Mouse (Mus musculus) kidney, postnatal 36 days (tissue): Measurements from ENCODE around the gene Cygb.

Source experiments
- DNase-seq, 2 experiments: peaks; one replicate each; pipeline ENCODE4 v3.0.0; 2021 to 2022; ENCODE audit warnings: mixed read lengths in 2 of 2

Cygb gene

GRCm38 (mm10) chr11:116632962-116633361, 21.2 kb downstream of the Cygb start:
- no peak for DNase-seq

- DNase-seq, result no peak
These were observed 23.7 kb downstream of the Cygb start for GRCm38 (mm10) chr11:116630171-116630965.

- DNase-seq, result no peak
These were observed 24.6 kb downstream of the Cygb start for GRCm38 (mm10) chr11:116629472-116629871.

- peak; percentile 89 to 92 for DNase-seq
These were observed 25.4 kb downstream of the Cygb start for GRCm38 (mm10) chr11:116628712-116629111.

GRCm38 (mm10) chr11:116627072-116628020, 26.8 kb downstream of the Cygb start:
- DNase-seq, result peak in 1 of 2 experiments; percentile 76

- no peak for DNase-seq
These were observed 27.6 kb downstream of the Cygb start, which contains the start of gene Rhbdf2 for GRCm38 (mm10) chr11:116626299-116627071. Rhbdf2 (minus strand) TSS chr11:116627019.

GRCm38 (mm10) chr11:116625081-116626000, 28.8 kb downstream of the Cygb start:
- peak in 1 of 2 experiments; percentile 83 for DNase-seq

GRCm38 (mm10) chr11:116624131-116624832, 29.8 kb downstream of the Cygb start:
- DNase-seq, result peak; percentile 85 to 92

- peak; percentile 55 to 68 for DNase-seq
These were observed 30.6 kb downstream of the Cygb start for GRCm38 (mm10) chr11:116623281-116624124.

- DNase-seq, result peak; percentile 87 to 92
These were observed 32.8 kb downstream of the Cygb start for GRCm38 (mm10) chr11:116621258-116621704.

- DNase-seq, result no peak
These were observed 33.4 kb downstream of the Cygb start for GRCm38 (mm10) chr11:116620559-116621253.

GRCm38 (mm10) chr11:116620073-116620472, 34.0 kb downstream of the Cygb start:
- no peak for DNase-seq

- no peak for DNase-seq
These were observed 34.6 kb downstream of the Cygb start for GRCm38 (mm10) chr11:116619561-116619960.

- peak; percentile 86 for DNase-seq
These were observed 35.0 kb downstream of the Cygb start for GRCm38 (mm10) chr11:116619156-116619555.

GRCm38 (mm10) chr11:116618666-116619065, 35.4 kb downstream of the Cygb start:
- DNase-seq, result no peak

- DNase-seq, result no peak
These were observed 36.5 kb downstream of the Cygb start for GRCm38 (mm10) chr11:116617641-116618040.

GRCm38 (mm10) chr11:116616438-116617118, 37.5 kb downstream of the Cygb start:
- no peak for DNase-seq

- peak; percentile 68 to 76 for DNase-seq
These were observed 38.2 kb downstream of the Cygb start for GRCm38 (mm10) chr11:116615735-116616437.
